Mouse (Mus musculus) liver, embryonic 14.5 days (tissue): ENCODE data around the gene Hmgb1. TPM values are rescaled to one million over a fixed set of nuclear protein-coding genes. Genes with fewer than 3 reads are reported as not detected.

Source experiments
- ATAC-seq: fragments of 200-750 bp; cut with Nextera tagmentation; 2 replicates; pipeline ENCODE4 v1.8.0; 2017; ENCODE audit warnings: moderate number of reproducible peaks, mild to moderate bottlenecking, moderate library complexity; ENCODE audit not compliant: insufficient read depth
- DNase-seq, 3 experiments: peaks; one replicate each; pipeline ENCODE4 v3.0.0-alpha.2; 2012 to 2013; ENCODE audit warnings: low read depth in 3 of 3, low spot score in 3 of 3
- H3K27ac ChIP-seq: fragments of 300-500 bp; sonication (generic); 2 replicates; pipeline ENCODE4 v1.5.1; 2014; ENCODE audit warnings: moderate library complexity, mild to moderate bottlenecking, control low read depth, inconsistent platforms
- H3K27me3 ChIP-seq: fragments of 300-500 bp; sonication (generic); 2 replicates; pipeline ENCODE4 v1.6.1; 2014; ENCODE audit warnings: mild to moderate bottlenecking, low read length, moderate library complexity; ENCODE audit not compliant: control insufficient read depth, insufficient read depth
- H3K36me3 ChIP-seq: fragments of 300-500 bp; sonication (generic); replicated peaks from 2 replicates; pipeline ENCODE4 v1.6.1; 2014; ENCODE audit warnings: low read depth; ENCODE audit not compliant: control insufficient read depth, insufficient read depth
- H3K4me1 ChIP-seq, 2 experiments: fragments of 200-500 bp in 1 of 2; fragments of 300-500 bp in 1 of 2; sonication (generic) in 1 of 2; replicated peaks; 2 replicates each; pipeline ENCODE4 v1.6.1; 2012 to 2014; ENCODE audit warnings: antibody characterized with exemption in 1 of 2, inconsistent platforms in 1 of 2, low read length in 1 of 2; ENCODE audit not compliant: control insufficient read depth in 2 of 2, insufficient read depth in 2 of 2
- H3K4me2 ChIP-seq: fragments of 300-500 bp; sonication (generic); 2 replicates; pipeline ENCODE4 v1.6.1; 2014; ENCODE audit warnings: low read depth, mild to moderate bottlenecking, control low read depth, moderate library complexity
- H3K4me3 ChIP-seq, 2 experiments: fragments of 200-500 bp in 1 of 2; fragments of 300-500 bp in 1 of 2; sonication (generic) in 1 of 2; 2 replicates each; pipeline ENCODE4 v1.5.1; 2012 to 2014; ENCODE audit warnings: low read depth in 2 of 2, low read length in 2 of 2, mild to moderate bottlenecking in 2 of 2, control low read depth in 1 of 2, inconsistent platforms in 1 of 2, moderate library complexity in 1 of 2; ENCODE audit not compliant: insufficient read depth in 1 of 2
- H3K9ac ChIP-seq: fragments of 300-500 bp; sonication (generic); replicated peaks from 2 replicates; pipeline ENCODE4 v1.6.1; 2014; ENCODE audit warnings: mild to moderate bottlenecking, control low read depth, moderate library complexity
- H3K9me3 ChIP-seq: fragments of 300-500 bp; sonication (generic); 2 replicates; pipeline ENCODE4 v1.6.1; 2016; ENCODE audit warnings: low read length, mixed read lengths; ENCODE audit not compliant: control insufficient read depth
- CTCF ChIP-seq: IDR thresholded peaks from 2 replicates; pipeline ENCODE4 v1.5.1; 2016; ENCODE audit warnings: antibody characterized with exemption, low read depth, control low read depth
- EP300 ChIP-seq: IDR thresholded peaks from 2 replicates; pipeline ENCODE4 v1.6.1; 2016; ENCODE audit warnings: antibody characterized with exemption, low read depth
- WGBS: fragments of 180-500 bp; shearing (Covaris S2); extraction: QIAGEN DNeasy Blood & Tissue Kit; methylation state at CpG from one replicate; pipeline ENCODE4 v1.1.7; 2014; ENCODE audit not compliant: insufficient replicate concordance; 5-methylcytosine and 5-hydroxymethylcytosine counted together
- polyA plus RNA-seq, 2 experiments: library from polyadenylated mRNA; depleted of rRNA in 1 of 2; stranded (reverse) in 1 of 2; unstranded in 1 of 2; fragments of >200 nt; fragmentation: Nextera tagmentation in 1 of 2; extraction: Ambion mirVana in 1 of 2; gene quantifications; 2 replicates each; pipeline versions ENCODE4 v1.2.1 to v1.2.3; 2012 to 2014

Gene Hmgb1
- polyA plus RNA-seq, 2 experiments, result 176 to 555 TPM

DNA sequence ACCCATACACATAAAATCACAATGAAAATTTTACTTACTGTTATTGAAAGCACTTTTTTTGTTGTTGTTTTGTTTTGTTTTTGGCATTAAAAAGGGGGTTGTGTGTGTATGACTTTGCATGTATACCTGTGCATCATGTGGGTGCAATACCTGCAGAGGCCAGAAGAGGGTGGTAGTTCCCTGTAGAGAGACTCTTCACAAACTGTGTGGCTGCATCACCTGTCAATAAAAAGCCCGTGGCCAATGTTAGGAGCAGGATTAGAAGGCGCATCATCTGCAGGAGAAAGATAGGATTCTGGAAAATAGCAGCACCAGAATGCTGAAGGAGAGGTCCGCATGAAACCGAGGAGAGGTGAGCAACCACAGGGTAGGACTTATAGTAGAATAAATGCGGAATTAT is 144.5 kb downstream of the Hmgb1 start:
- no peak for DNase-seq
- no peaks in the 10 kb centered on the region for H3K9me3 ChIP-seq
- 74% methylated on average over 5 of the region's 5 CpGs for WGBS
- H3K4me1 ChIP-seq, result no peaks in the 10 kb centered on the region
- no peaks in the 10 kb centered on the region for H3K36me3 ChIP-seq
- H3K27me3 ChIP-seq, result no peaks in the 10 kb centered on the region
- no peak overlapping the region for H3K27ac ChIP-seq
- H3K4me3 ChIP-seq, result no peak overlapping the region
- ATAC-seq, result no peak
- no peak overlapping the region for H3K4me2 ChIP-seq
- TF ChIP-seq CTCF (peak; percentile 82), EP300 (no peak)
- H3K9ac ChIP-seq, result no peak overlapping the region

DNA sequence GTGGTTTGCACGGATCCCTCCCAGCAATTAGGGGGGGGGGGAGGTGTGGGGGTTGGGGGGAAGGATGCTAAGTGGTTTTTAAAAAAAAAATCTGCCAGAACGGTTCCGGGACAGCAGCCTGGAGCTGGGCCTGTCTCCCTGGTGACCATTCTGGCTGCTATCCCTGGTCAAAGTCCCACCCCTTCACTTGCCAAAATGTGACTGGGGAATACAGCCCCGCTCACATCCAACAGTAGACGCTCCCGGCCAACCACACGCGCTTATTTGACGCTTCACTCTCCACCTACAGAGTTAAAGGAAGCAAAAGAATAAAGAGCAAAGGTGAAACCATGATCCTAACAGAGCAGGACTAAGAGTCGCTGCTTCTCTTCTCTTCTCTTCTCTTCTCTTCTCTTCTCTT is 146.6 kb downstream of the Hmgb1 start:
- no peaks in the 10 kb centered on the region for H3K27me3 ChIP-seq
- DNase-seq (no peak), ATAC-seq (no peak)
- H3K4me2 ChIP-seq, result no peak overlapping the region
- no peak overlapping the region for H3K9ac ChIP-seq
- no peaks in the 10 kb centered on the region for H3K36me3 ChIP-seq
- H3K4me3 ChIP-seq, result no peak overlapping the region
- no peak overlapping the region for H3K27ac ChIP-seq
- H3K9me3 ChIP-seq, result no peaks in the 10 kb centered on the region
- 34% methylated on average over 10 of the region's 10 CpGs for WGBS
- H3K4me1 ChIP-seq, result no peaks in the 10 kb centered on the region
- TF ChIP-seq CTCF, result no peak
- TF ChIP-seq EP300, result no peak

DNA sequence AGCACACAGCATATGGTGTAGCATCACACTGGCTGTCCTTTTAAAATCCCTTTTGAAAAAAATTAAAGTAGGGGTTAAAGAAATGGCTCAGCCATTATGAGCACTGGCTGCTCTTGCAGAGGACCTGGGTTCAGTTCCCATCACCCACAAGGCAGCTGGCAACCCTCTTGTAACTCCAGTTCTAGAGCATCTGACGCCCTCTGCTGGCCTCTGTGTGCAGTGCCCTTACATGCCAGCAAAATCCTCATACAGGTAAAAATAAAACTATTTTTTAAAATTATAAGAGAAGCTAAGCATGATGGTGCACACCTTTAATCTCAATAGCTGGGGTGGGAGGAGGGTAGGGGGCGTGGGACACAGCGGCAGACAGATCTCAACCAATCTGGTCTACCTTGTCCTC is 147.4 kb downstream of the Hmgb1 start:
- no peaks in the 10 kb centered on the region for H3K27me3 ChIP-seq
- no peak overlapping the region for H3K27ac ChIP-seq
- H3K9me3 ChIP-seq, result no peaks in the 10 kb centered on the region
- TF ChIP-seq CTCF, result peak; percentile 37
- no peak for TF ChIP-seq EP300
- H3K9ac ChIP-seq, result no peak overlapping the region
- WGBS, result 82% methylated on average over 3 of the region's 3 CpGs
- no peak overlapping the region for H3K4me2 ChIP-seq
- no peak for DNase-seq
- H3K36me3 ChIP-seq, result no peaks in the 10 kb centered on the region
- no peaks in the 10 kb centered on the region for H3K4me1 ChIP-seq
- H3K4me3 ChIP-seq, result no peak overlapping the region
- ATAC-seq, result no peak

DNA sequence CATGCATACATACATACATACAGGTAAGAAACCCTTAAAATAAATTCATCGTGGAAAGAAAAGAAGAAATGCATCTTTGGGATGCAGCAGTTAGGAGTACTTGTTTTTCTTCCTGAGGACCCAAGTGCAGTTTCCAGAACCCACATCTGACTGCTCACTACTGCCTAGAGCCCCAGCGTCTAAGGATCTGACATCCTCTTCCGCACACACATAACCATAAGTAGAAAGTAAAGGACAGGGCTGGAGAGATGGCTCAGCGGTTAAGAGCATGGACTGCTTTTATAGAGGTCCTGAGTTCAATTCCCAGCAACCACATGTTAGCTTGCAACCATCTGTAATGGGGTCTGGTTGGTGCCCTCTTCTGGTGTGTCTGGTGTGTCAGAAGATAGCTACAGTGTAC is 151.9 kb downstream of the Hmgb1 start:
- DNase-seq (no peak), ATAC-seq (no peak)
- Histone ChIP-seq H3K4me2 (no peak overlapping the region), H3K9me3 (no peaks in the 10 kb centered on the region), H3K4me3 (no peak overlapping the region), H3K9ac (no peak overlapping the region), H3K27ac (no peak overlapping the region), H3K36me3 (no peaks in the 10 kb centered on the region), H3K4me1 (peaks cover 3 to 8% of the 10 kb centered on the region in 2 experiments), H3K27me3 (no peaks in the 10 kb centered on the region)
- 85% methylated on average over 4 of the region's 4 CpGs for WGBS
- TF ChIP-seq EP300 (no peak), CTCF (no peak)

DNA sequence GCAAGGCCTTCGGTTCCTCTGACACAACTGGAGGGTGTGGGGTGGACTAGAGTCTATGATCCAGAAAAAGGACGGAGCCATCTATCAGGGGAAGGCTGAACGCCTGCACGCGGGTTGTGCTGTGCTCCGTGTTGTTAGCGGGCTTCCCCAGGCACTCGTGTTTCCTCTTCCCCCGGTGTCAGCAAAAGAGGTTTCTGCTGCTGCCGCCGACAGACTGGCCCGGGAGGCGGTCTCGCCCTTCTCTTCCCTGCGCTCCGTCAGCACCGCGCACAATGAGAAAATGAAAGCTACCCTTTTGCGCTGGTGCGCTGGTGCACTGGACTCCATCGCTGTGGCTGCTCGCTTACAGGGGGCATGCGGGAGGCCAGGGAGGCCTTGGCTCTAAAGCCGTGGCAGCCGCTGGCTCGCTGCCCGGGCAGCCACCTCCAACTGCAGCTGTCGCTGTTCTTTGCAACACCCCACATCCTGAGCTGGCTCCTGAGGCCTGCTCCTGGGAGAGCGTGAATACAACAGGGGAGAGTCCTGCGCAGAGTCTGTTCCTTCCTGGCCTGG is 153.0 kb downstream of the Hmgb1 start:
- ATAC-seq (peak; percentile 58), DNase-seq (no peak)
- no peaks in the 10 kb centered on the region for H3K36me3 ChIP-seq
- no peaks in the 10 kb centered on the region for H3K9me3 ChIP-seq
- peak overlapping the region; percentile 71 for H3K4me2 ChIP-seq
- H3K27me3 ChIP-seq, result no peaks in the 10 kb centered on the region
- H3K4me1 ChIP-seq, result peaks cover 3 to 8% of the 10 kb centered on the region in 2 experiments
- peak overlapping the region; percentile 59 for H3K9ac ChIP-seq
- no peak overlapping the region for H3K27ac ChIP-seq
- 3% methylated on average over 30 of the region's 30 CpGs for WGBS
- TF ChIP-seq EP300, result no peak
- no peak for TF ChIP-seq CTCF
- peak overlapping the region; percentile 46 to 55 for H3K4me3 ChIP-seq
